In the genomic region with DNA sequence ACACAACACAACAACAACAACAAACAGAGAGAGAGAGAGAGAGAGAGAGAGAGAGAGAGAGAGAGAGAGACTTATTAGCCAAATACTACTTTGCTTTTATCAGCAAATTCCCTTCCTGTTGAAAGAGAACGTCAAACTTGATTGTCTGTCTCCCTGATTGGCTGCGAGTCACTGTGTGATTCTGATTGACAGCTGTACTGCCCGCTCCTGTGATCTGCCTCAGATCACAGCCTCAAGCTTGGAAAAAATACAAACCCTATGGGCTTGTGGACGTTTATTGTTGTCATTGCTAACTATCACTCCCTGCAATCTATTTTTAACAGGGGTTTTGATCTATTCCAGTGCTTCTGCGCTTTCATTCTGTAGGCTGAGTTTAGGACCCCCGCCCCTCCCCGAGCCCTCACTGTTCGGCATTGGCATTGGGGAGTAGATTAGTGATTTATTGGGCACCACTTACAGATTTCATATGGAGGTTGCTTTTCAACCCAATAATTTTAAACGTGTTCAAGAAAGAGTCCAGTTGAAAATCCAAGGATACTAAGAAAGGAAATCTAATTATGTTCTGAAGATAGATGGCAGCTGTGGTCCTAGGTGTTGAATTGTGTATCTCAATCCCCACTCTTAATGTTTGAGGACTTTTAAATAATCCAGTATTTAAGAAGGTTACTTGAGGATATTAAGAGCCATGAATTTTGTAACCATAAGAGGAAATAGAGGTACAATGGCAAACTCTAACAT, we compare ENCODE assay signal across 21 mouse cellular contexts. TPM values are rescaled to one million over a fixed set of nuclear protein-coding genes. Genes with fewer than 3 reads are reported as not detected.
A peak's percentile ranks its signal among the peaks of the same experiment; 100 is the strongest.
DNase-seq lines count a peak whose midpoint lies in the region; ATAC-seq and TF ChIP-seq lines count a peak whose summit lies in the region.
"Had no signal": no experiment of that assay in that cellular context is flagged by ENCODE, and none has a peak within 500 bp of the region (broad histone marks: within the 10 kb centered on the region; RNA-seq: fewer than 3 reads in every experiment).

No protein-coding gene starts in this region.

- WGBS in lung, embryonic 14.5 days = 36% methylated on average over 9 of the region's 9 CpGs
- 51% methylated on average over 9 of the region's 9 CpGs for WGBS in lung, postnatal 0 days

- no peaks in the 10 kb centered on the region for H3K4me1 ChIP-seq in lung, embryonic 14.5 days (ENCODE audit: insufficient read depth)
- no peaks in the 10 kb centered on the region; the same call in 1 of the 2 replicates for H3K4me1 ChIP-seq in lung, postnatal 0 days (ENCODE audit: insufficient read depth, low read depth, low read length)
- H3K4me1 ChIP-seq: forebrain, embryonic 12.5 days; heart, embryonic 15.5 days had no signal

- TF ChIP-seq EP300 in lung, postnatal 0 days (IDR thresholded peaks at IDR 0.05) = peak; percentile 82

- H3K9me3 ChIP-seq in lung, embryonic 14.5 days (ENCODE audit: low read depth, low read length) = no peaks in the 10 kb centered on the region
- no peaks in the 10 kb centered on the region for H3K9me3 ChIP-seq in lung, postnatal 0 days (ENCODE audit: low read length)
- H3K9me3 ChIP-seq: embryonic facial prominence, embryonic 13.5 days; forebrain, embryonic 12.5 days; heart, embryonic 15.5 days had no signal

- H3K4me3 ChIP-seq in lung, embryonic 14.5 days (ENCODE audit: low read depth, low read length) = no peak overlapping the region
- H3K4me3 ChIP-seq in lung, postnatal 0 days (ENCODE audit: low read depth, low read length) = no peak overlapping the region
- H3K4me3 ChIP-seq: embryonic facial prominence, embryonic 13.5 days; forebrain, embryonic 12.5 days; heart, adult 2 months; heart, embryonic 15.5 days had no signal

- peak; percentile 54 for ATAC-seq in lung, embryonic 14.5 days (ENCODE audit: insufficient read depth)
- peak; percentile 85 for ATAC-seq in lung, postnatal 0 days
- ATAC-seq: forebrain, embryonic 16.5 days had no signal

- peak; percentile 90 for DNase-seq in lung, embryonic 14.5 days
- DNase-seq in lung, postnatal 14 days = no peak
- peak; percentile 9 for DNase-seq in ES-CJ7 (ENCODE audit: low read depth, low spot score)
- DNase-seq in lung, postnatal 0 days (ENCODE audit: low spot score) = peak; percentile 87
- peak; percentile 36 to 82 for DNase-seq in lung, postnatal 4 days
- no peak for DNase-seq in embryo, embryonic 10.5 days (ENCODE audit: low spot score)
- DNase-seq in thymus, postnatal 14 days = no peak
- DNase-seq: adrenal gland, postnatal 10 days; cerebellum, adult 11-12 months; cerebellum, adult 9-10 months; cerebellum, postnatal 25 days; gastrocnemius, postnatal 14 days; heart, adult 2 months; heart, postnatal 14 days had no signal

- no peak overlapping the region; the same call in 1 of the 2 replicates for H3K4me2 ChIP-seq in lung, embryonic 14.5 days
- H3K4me2 ChIP-seq in lung, postnatal 0 days (replicated peaks; ENCODE audit: low read depth, low read length) = no peak overlapping the region
- H3K4me2 ChIP-seq: embryonic facial prominence, embryonic 13.5 days; forebrain, embryonic 12.5 days; heart, embryonic 11.5 days; heart, embryonic 15.5 days; hindbrain, embryonic 14.5 days had no signal

- H3K9ac ChIP-seq in lung, embryonic 14.5 days = no peak overlapping the region
- H3K9ac ChIP-seq in lung, postnatal 0 days (replicated peaks; ENCODE audit: low read depth) = no peak overlapping the region
- H3K9ac ChIP-seq: embryonic facial prominence, embryonic 13.5 days; forebrain, embryonic 12.5 days; heart, embryonic 15.5 days; hindbrain, embryonic 14.5 days had no signal

- no peaks in the 10 kb centered on the region for H3K27me3 ChIP-seq in lung, embryonic 14.5 days (ENCODE audit: insufficient read depth, low read length)
- no peaks in the 10 kb centered on the region for H3K27me3 ChIP-seq in lung, postnatal 0 days (replicated peaks; ENCODE audit: insufficient read depth, low read length)
- H3K27me3 ChIP-seq: embryonic facial prominence, embryonic 13.5 days; forebrain, embryonic 12.5 days; heart, embryonic 15.5 days had no signal

- no peaks in the 10 kb centered on the region for H3K36me3 ChIP-seq in lung, embryonic 14.5 days (ENCODE audit: insufficient read depth)
- no peaks in the 10 kb centered on the region for H3K36me3 ChIP-seq in lung, postnatal 0 days (ENCODE audit: insufficient read depth, low read length)
- H3K36me3 ChIP-seq: embryonic facial prominence, embryonic 13.5 days; forebrain, embryonic 12.5 days; heart, embryonic 15.5 days had no signal

- 0 out of 2 replicates have a peak overlapping the region, but pooled peaks have one; percentile 27 for H3K27ac ChIP-seq in lung, embryonic 14.5 days (ENCODE audit: low read depth)
- H3K27ac ChIP-seq in lung, postnatal 0 days (ENCODE audit: low read length) = 0 out of 2 replicates have a peak overlapping the region, but pooled peaks have one; percentile 47
- H3K27ac ChIP-seq: embryonic facial prominence, embryonic 13.5 days; forebrain, embryonic 12.5 days; heart, adult 2 months; heart, embryonic 15.5 days; hindbrain, embryonic 14.5 days had no signal

- no peak for TF ChIP-seq CTCF in lung, embryonic 14.5 days (IDR thresholded peaks at IDR 0.05; ENCODE audit: low read depth)
- no peak for TF ChIP-seq CTCF in lung, postnatal 0 days (IDR thresholded peaks at IDR 0.05)

RNA-seq across cellular contexts. Expression of gene Limch1, which starts 39.2 kb away (rescaled TPM):
- 67.8 and 70.5 TPM in 2 replicates for polyA plus RNA-seq in lung, embryonic 14.5 days (2014; fragmentation: Nextera tagmentation; extraction: Ambion mirVana)
- 368 and 398 TPM in 2 replicates for polyA plus RNA-seq in lung, postnatal 0 days (2015; fragmentation: Nextera tagmentation; extraction: Ambion mirVana)
- polyA plus RNA-seq: C2C12 had no signal

Comparison
In these comparisons a context has a peak if more than half of its experiments do, and no peak if none do; other contexts are left out.
1. DNase-seq: peak in lung, embryonic 14.5 days (single experiment), ES-CJ7 (single experiment), lung, postnatal 0 days (single experiment) and lung, postnatal 4 days (2 of 2); none in lung, postnatal 14 days (single experiment), embryo, embryonic 10.5 days (single experiment) and thymus, postnatal 14 days (single experiment).